Mouse (Mus musculus) effector memory CD4-positive, alpha-beta T cell, adult 5 months (primary cell): ENCODE measurements around the gene Gm5346. TPM values are rescaled to one million over a fixed set of nuclear protein-coding genes. Genes with fewer than 3 reads are reported as not detected.

Experiments used
- polyA plus RNA-seq: library from polyadenylated mRNA; unstranded; fragments of 100-300 nt; shearing (Covaris generic); gene quantifications from one replicate; pipeline ENCODE4 v1.2.1, GENCODE M21; 2017

The Gm5346 gene
- not detected for polyA plus RNA-seq

DNA sequence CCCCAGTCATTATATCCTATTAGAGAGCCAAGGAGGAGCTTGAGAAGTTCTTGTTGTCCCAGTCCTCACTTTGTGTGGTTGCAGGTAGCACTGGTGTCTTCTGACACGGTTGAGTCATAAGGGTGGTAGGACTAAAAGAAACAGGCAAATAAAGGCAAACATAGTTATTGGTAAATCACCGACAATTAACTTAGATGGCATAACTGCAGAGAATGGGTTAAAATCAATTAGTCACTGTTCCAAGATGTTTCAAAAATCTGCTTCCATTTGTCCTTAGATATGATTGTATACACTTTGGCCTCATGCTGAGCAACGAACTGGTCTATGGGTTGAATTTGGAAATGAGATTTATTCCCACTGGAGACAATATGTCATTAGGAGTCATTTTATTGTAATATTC lies at the start of gene Gm5346:
Gene Gm5346, minus strand, starts transcription at position 101 of the 400 bp plus-strand sequence.

DNA sequence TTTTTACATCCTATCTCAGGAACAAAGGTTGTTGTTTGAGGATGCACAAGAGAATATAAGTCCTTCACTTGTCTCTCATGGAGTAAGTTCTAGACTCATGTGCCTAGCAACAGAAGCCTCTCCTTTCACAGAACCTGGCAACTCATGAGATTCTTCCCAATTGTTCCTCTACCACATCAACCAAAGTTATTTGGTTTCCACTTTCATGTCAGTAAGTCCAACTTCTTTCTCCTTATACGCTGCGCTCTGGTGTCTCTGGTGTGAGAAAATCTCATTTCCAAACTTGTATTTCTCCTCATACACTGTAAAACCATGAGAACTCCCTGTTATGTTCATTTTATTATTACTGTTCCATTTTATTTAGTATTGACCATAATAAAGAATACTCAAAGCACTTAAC lies 50.5 kb downstream of the Gm5346 start, which contains the start of gene Adam26a:
Gene Adam26a, minus strand, starts transcription at position 101 of the 400 bp plus-strand sequence.

Other genes with a start within 250 kb of the Gm5346 start
- gene Adam26b, start 99.2 kb downstream of the Gm5346 start, polyA plus RNA-seq: not detected
- not detected for gene Adam26a, start 50.6 kb downstream of the Gm5346 start, polyA plus RNA-seq
- 0.19 TPM for gene Adam34, start 82.8 kb upstream of the Gm5346 start, polyA plus RNA-seq